Mouse (Mus musculus) liver, embryonic 14.5 days (tissue): ENCODE data around the gene Lrrc3b.

ENCODE experiments used
- CTCF ChIP-seq: IDR thresholded peaks from 2 replicates; pipeline ENCODE4 v1.5.1; 2016; ENCODE audit warnings: antibody characterized with exemption, low read depth, control low read depth
- EP300 ChIP-seq: IDR thresholded peaks from 2 replicates; pipeline ENCODE4 v1.6.1; 2016; ENCODE audit warnings: antibody characterized with exemption, low read depth

DNA sequence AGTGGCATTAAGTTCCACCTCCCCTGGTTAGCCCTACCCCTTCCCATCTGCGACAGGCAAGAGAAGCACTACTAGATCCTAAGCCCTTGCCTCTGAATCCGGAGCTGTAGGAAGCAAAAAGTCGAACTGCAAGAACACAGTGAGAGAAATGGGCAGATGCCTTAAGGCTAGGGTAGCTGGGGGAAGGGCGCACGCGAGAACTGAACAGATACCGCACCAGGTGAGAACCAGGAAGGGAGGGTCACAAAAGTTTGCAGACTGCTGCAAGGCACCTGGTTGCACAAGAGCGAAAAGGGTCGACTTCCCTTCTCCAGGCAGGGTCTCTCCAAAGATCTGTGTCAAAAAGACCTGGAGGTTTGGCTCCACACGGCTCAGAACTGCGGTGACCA, 697 bp downstream of the Lrrc3b start:
- no peak for TF ChIP-seq CTCF
- no peak for TF ChIP-seq EP300
